Mouse (Mus musculus) neural tube, embryonic 14.5 days (tissue): ENCODE data around the gene Cldn15. TPM values are rescaled to one million over a fixed set of nuclear protein-coding genes. Genes with fewer than 3 reads are reported as not detected.

ENCODE experiments used
- ATAC-seq: fragments of 200-750 bp; cut with Nextera tagmentation; 2 replicates; pipeline ENCODE4 v1.8.0; 2017; ENCODE audit warnings: low read depth, mild to moderate bottlenecking, moderate TSS enrichment, moderate library complexity
- H3K27ac ChIP-seq: fragments of 300-500 bp; sonication (generic); 2 replicates; pipeline ENCODE4 v1.5.1; 2014; ENCODE audit warnings: low read depth, mild to moderate bottlenecking, control low read depth, low read length, moderate library complexity, mixed read lengths
- H3K27me3 ChIP-seq: fragments of 300-500 bp; sonication (generic); 2 replicates; pipeline ENCODE4 v1.6.1; 2014; ENCODE audit warnings: low read length; ENCODE audit not compliant: control insufficient read depth, insufficient read depth
- H3K36me3 ChIP-seq: fragments of 300-500 bp; sonication (generic); 2 replicates; pipeline ENCODE4 v1.6.1; 2014; ENCODE audit warnings: low read length, mixed read lengths; ENCODE audit not compliant: control insufficient read depth, insufficient read depth
- H3K4me1 ChIP-seq: fragments of 300-500 bp; sonication (generic); 2 replicates; pipeline ENCODE4 v1.6.1; 2014; ENCODE audit warnings: low read length; ENCODE audit not compliant: control insufficient read depth, insufficient read depth
- H3K4me2 ChIP-seq: fragments of 300-500 bp; sonication (generic); 2 replicates; pipeline ENCODE4 v1.6.1; 2014; ENCODE audit warnings: mild to moderate bottlenecking, low read depth, low read length, control low read depth
- H3K4me3 ChIP-seq: fragments of 300-500 bp; sonication (generic); 2 replicates; pipeline ENCODE4 v1.5.1; 2014; ENCODE audit warnings: low read depth, low read length, control low read depth, mixed read lengths
- H3K9ac ChIP-seq: fragments of 300-500 bp; sonication (generic); replicated peaks from 2 replicates; pipeline ENCODE4 v1.6.1; 2014; ENCODE audit warnings: low read depth, mild to moderate bottlenecking, control low read depth, low read length, mixed read lengths
- H3K9me3 ChIP-seq: fragments of 300-500 bp; sonication (generic); 2 replicates; pipeline ENCODE4 v1.6.1; 2016; ENCODE audit warnings: low read length; ENCODE audit not compliant: control insufficient read depth
- WGBS: fragments of 180-500 bp; shearing (Covaris S2); extraction: QIAGEN DNeasy Blood & Tissue Kit; methylation state at CpG from one replicate; pipeline ENCODE4 v1.1.7; 2014; 5-methylcytosine and 5-hydroxymethylcytosine counted together
- polyA plus RNA-seq: library from polyadenylated mRNA; unstranded; fragments of >200 nt; fragmentation: Nextera tagmentation; extraction: Ambion mirVana; gene quantifications from 2 replicates; pipeline ENCODE4 v1.2.1, GENCODE M21; 2014

The Cldn15 gene
- polyA plus RNA-seq, 1 experiment from 2014 or later = 0.12 TPM

GRCm38 (mm10) chr5:136986695-136987137 is 20.3 kb downstream of the Cldn15 start, which contains the start of gene Plod3:
Plod3 (plus strand) TSS chr5:136987019.
- peak within 1 kb of the TSS; percentile 99 for H3K9ac ChIP-seq
- ATAC-seq = peak; percentile 91
- peak within 1 kb of the TSS; percentile 62 for H3K4me2 ChIP-seq
- H3K27me3 ChIP-seq = no peaks in the 10 kb centered on the region
- H3K4me1 ChIP-seq = peaks cover 10% of the 10 kb centered on the region
- peak within 1 kb of the TSS; percentile 87 for H3K4me3 ChIP-seq
- WGBS = 0% methylated on average over 26 of the region's 26 CpGs
- H3K27ac ChIP-seq = peak within 1 kb of the TSS; percentile 94
- no peaks in the 10 kb centered on the region for H3K9me3 ChIP-seq
- peaks cover 27% of the 10 kb centered on the region for H3K36me3 ChIP-seq

- Histone ChIP-seq H3K27ac (peak overlapping the region; percentile 94), H3K4me1 (peaks cover 10% of the 10 kb centered on the region), H3K9ac (peak overlapping the region; percentile 99), H3K4me3 (peak overlapping the region; percentile 87), H3K36me3 (peaks cover 28% of the 10 kb centered on the region), H3K9me3 (no peaks in the 10 kb centered on the region), H3K4me2 (peak overlapping the region; percentile 58), H3K27me3 (no peaks in the 10 kb centered on the region)
- peak; percentile 67 for ATAC-seq
- WGBS = under 1% methylated on average over 67 of the region's 67 CpGs
These were observed 20.9 kb downstream of the Cldn15 start for GRCm38 (mm10) chr5:136987138-136987933.

GRCm38 (mm10) chr5:136987934-136988271 is 21.5 kb downstream of the Cldn15 start, which contains the start of gene Znhit1:
Znhit1 (minus strand) TSS chr5:136988021.
- Histone ChIP-seq H3K4me3 (peak within 1 kb of the TSS; percentile 87), H3K4me2 (peak within 1 kb of the TSS; percentile 58), H3K27me3 (no peaks in the 10 kb centered on the region), H3K9me3 (no peaks in the 10 kb centered on the region), H3K36me3 (peaks cover 31% of the 10 kb centered on the region), H3K27ac (peak within 1 kb of the TSS; percentile 94), H3K4me1 (peaks cover 10% of the 10 kb centered on the region), H3K9ac (peak within 1 kb of the TSS; percentile 99)
- WGBS = under 1% methylated on average over 12 of the region's 12 CpGs
- ATAC-seq = peak; percentile 6; the same call in 1 of the 2 replicates

GRCm38 (mm10) chr5:136988420-136988819 is 22.0 kb downstream of the Cldn15 start:
- H3K9me3 ChIP-seq = no peaks in the 10 kb centered on the region
- no peak overlapping the region for H3K27ac ChIP-seq
- H3K36me3 ChIP-seq = peaks cover 36% of the 10 kb centered on the region
- H3K4me1 ChIP-seq = peaks cover 10% of the 10 kb centered on the region
- peak overlapping the region; percentile 87 for H3K4me3 ChIP-seq
- no peak for ATAC-seq
- no peaks in the 10 kb centered on the region for H3K27me3 ChIP-seq
- peak overlapping the region; percentile 99; the same call in 1 of the 2 replicates for H3K9ac ChIP-seq
- H3K4me2 ChIP-seq = peak overlapping the region; percentile 58
- WGBS = 62% methylated on average over 7 of the region's 7 CpGs

GRCm38 (mm10) chr5:136989801-136990200 is 23.4 kb downstream of the Cldn15 start:
- Histone ChIP-seq H3K4me1 (peaks cover 10% of the 10 kb centered on the region), H3K27me3 (no peaks in the 10 kb centered on the region), H3K4me3 (no peak overlapping the region), H3K9ac (no peak overlapping the region), H3K4me2 (no peak overlapping the region), H3K27ac (no peak overlapping the region), H3K9me3 (no peaks in the 10 kb centered on the region), H3K36me3 (peaks cover 47% of the 10 kb centered on the region)
- no peak for ATAC-seq
- 92% methylated on average over 6 of the region's 6 CpGs for WGBS

- 82% methylated on average over 4 of the region's 5 CpGs for WGBS
- no peak overlapping the region for H3K9ac ChIP-seq
- H3K27ac ChIP-seq = no peak overlapping the region
- no peaks in the 10 kb centered on the region for H3K9me3 ChIP-seq
- H3K4me3 ChIP-seq = no peak overlapping the region
- H3K4me1 ChIP-seq = no peaks in the 10 kb centered on the region
- no peak for ATAC-seq
- peaks cover 5% of the 10 kb centered on the region for H3K36me3 ChIP-seq
- H3K4me2 ChIP-seq = no peak overlapping the region
- no peaks in the 10 kb centered on the region for H3K27me3 ChIP-seq
These were observed 33.0 kb downstream of the Cldn15 start for GRCm38 (mm10) chr5:136999449-136999848.

GRCm38 (mm10) chr5:137000612-137001011 is 34.2 kb downstream of the Cldn15 start:
- H3K27ac ChIP-seq = no peak overlapping the region
- H3K4me3 ChIP-seq = no peak overlapping the region
- no peak overlapping the region for H3K9ac ChIP-seq
- 95% methylated on average over 2 of the region's 2 CpGs for WGBS
- no peaks in the 10 kb centered on the region for H3K4me1 ChIP-seq
- no peak overlapping the region for H3K4me2 ChIP-seq
- ATAC-seq = no peak
- H3K9me3 ChIP-seq = no peaks in the 10 kb centered on the region
- H3K27me3 ChIP-seq = no peaks in the 10 kb centered on the region
- no peaks in the 10 kb centered on the region for H3K36me3 ChIP-seq

GRCm38 (mm10) chr5:137007276-137007675 is 40.9 kb downstream of the Cldn15 start:
- Histone ChIP-seq H3K27ac (no peak overlapping the region), H3K9ac (no peak overlapping the region), H3K4me1 (no peaks in the 10 kb centered on the region), H3K9me3 (no peaks in the 10 kb centered on the region), H3K4me3 (no peak overlapping the region), H3K4me2 (no peak overlapping the region), H3K27me3 (no peaks in the 10 kb centered on the region), H3K36me3 (no peaks in the 10 kb centered on the region)
- WGBS = 66% methylated on average over 8 of the region's 8 CpGs
- no peak for ATAC-seq

- Histone ChIP-seq H3K27me3 (no peaks in the 10 kb centered on the region), H3K36me3 (no peaks in the 10 kb centered on the region), H3K4me1 (no peaks in the 10 kb centered on the region), H3K4me3 (no peak overlapping the region), H3K9ac (no peak overlapping the region), H3K4me2 (no peak overlapping the region), H3K27ac (no peak overlapping the region), H3K9me3 (no peaks in the 10 kb centered on the region)
- WGBS = 20% methylated on average over 3 of the region's 3 CpGs
- ATAC-seq = no peak
These were observed 43.6 kb downstream of the Cldn15 start for GRCm38 (mm10) chr5:137009988-137010387.
